Mouse (Mus musculus): ENCODE results near the gene Abl1.

GRCm38 (mm10) chr2:31802811-31803210, 114.6 kb downstream of the Abl1 start:
- TF ChIP-seq CTCF (IDR thresholded peaks at IDR 0.05; ENCODE audit: low read depth, low read length), result no peak
- no peak for TF ChIP-seq POLR2A (IDR thresholded peaks at IDR 0.05; ENCODE audit: insufficient read depth, low read length)

Measured in ES-Bruce4 (cell line).